Mouse (Mus musculus) embryo, embryonic 10 days (tissue): ENCODE results near the gene Tor1aip2.

Source experiments
- DNase-seq: peaks from one replicate; pipeline ENCODE4 v3.0.0-alpha.2; 2015; ENCODE audit warnings: low spot score

The Tor1aip2 gene

GRCm38 (mm10) chr1:156111728-156112127 is 76.5 kb downstream of the Tor1aip2 start:
- peak; percentile 32 for DNase-seq

GRCm38 (mm10) chr1:156112142-156112541 is 76.9 kb downstream of the Tor1aip2 start:
- DNase-seq, result no peak

GRCm38 (mm10) chr1:156113884-156114499 is 78.8 kb downstream of the Tor1aip2 start:
- DNase-seq, result no peak

GRCm38 (mm10) chr1:156116770-156117169 is 81.6 kb downstream of the Tor1aip2 start:
- DNase-seq, result no peak
